Mouse (Mus musculus) bone marrow macrophage, adult 2 months (primary cell): ENCODE results near the gene Nt5m.

Experiments
- CTCF ChIP-seq: IDR thresholded peaks from 2 replicates; pipeline ENCODE4 v1.5.1; 2012; ENCODE audit warnings: low read depth, mild to moderate bottlenecking, low read length, moderate library complexity
- POLR2A ChIP-seq: IDR thresholded peaks from 2 replicates; pipeline ENCODE4 v1.6.1; 2012; ENCODE audit warnings: mild to moderate bottlenecking, low read depth, low read length, borderline replicate concordance

DNA sequence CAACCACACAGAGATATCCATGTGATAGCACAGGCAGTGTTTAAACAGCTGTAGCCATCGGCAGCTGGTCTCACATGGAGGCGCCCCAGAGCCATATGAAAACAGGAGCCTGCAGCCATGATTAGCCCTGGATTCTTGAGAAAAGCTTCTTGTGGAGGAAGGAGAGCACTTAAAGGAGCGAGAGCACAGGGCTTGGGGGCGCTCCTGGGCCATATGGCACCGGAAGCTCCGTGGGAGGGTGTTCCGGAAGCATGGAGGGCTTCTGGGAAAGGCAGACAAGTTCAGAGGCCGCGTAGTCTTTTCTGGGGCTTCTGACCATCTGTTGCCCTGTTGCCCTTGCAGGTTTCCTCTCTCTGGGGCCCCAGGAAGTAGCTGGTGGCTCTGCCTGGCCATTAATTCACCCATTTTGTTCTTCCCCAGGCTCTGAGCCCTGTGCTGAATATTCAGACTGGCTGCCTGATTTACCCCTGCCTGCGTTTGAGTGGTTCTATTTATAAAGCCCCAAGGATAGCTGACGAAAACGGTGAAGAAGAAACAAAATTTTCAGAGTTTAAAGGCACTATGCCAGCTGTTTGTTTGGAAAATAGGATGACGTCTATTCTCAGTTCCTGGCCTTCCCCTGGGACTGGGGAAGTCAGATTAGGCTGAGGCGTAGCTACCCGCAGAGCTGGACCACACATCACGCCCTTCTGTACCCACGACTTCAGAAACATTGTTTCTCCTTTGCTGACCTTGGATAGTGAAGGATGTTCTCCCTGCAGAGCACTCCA lies 46.2 kb downstream of the Nt5m start:
- TF ChIP-seq CTCF (no peak), POLR2A (no peak)
